Mouse (Mus musculus) intestine, embryonic 16.5 days (tissue): Measurements from ENCODE around the gene Nkain2. TPM values are rescaled to one million over a fixed set of nuclear protein-coding genes. Genes with fewer than 3 reads are reported as not detected.
A peak's percentile ranks its signal among the peaks of the same experiment; 100 is the strongest.
"Not testable (repeated sequence)": the region's sequence is repeated elsewhere in the genome, so short reads cannot be mapped to it uniquely, and the experiment has no call there.

Experiments
- ATAC-seq: fragments of 200-750 bp; cut with Nextera tagmentation; 2 replicates; pipeline ENCODE4 v1.8.0; 2017; ENCODE audit warnings: moderate TSS enrichment, moderate library complexity
- H3K27ac ChIP-seq: fragments of 300-500 bp; sonication (generic); 2 replicates; pipeline ENCODE4 v1.5.1; 2014; ENCODE audit warnings: mild to moderate bottlenecking, low read length
- H3K27me3 ChIP-seq: fragments of 300-500 bp; sonication (generic); replicated peaks from 2 replicates; pipeline ENCODE4 v1.6.1; 2014; ENCODE audit warnings: low read length, control low read depth, mixed read lengths; ENCODE audit not compliant: control insufficient read depth, insufficient read depth
- H3K36me3 ChIP-seq: fragments of 300-500 bp; sonication (generic); 2 replicates; pipeline ENCODE4 v1.6.1; 2014; ENCODE audit warnings: low read length, control low read depth; ENCODE audit not compliant: control insufficient read depth, insufficient read depth
- H3K4me1 ChIP-seq: fragments of 300-500 bp; sonication (generic); 2 replicates; pipeline ENCODE4 v1.6.1; 2014; ENCODE audit warnings: low read length, control low read depth, mixed read lengths; ENCODE audit not compliant: control insufficient read depth, insufficient read depth
- H3K4me2 ChIP-seq: fragments of 300-500 bp; sonication (generic); 2 replicates; pipeline ENCODE4 v1.6.1; 2014; ENCODE audit warnings: low read depth, low read length, control low read depth
- H3K4me3 ChIP-seq: fragments of 300-500 bp; sonication (generic); 2 replicates; pipeline ENCODE4 v1.5.1; 2014; ENCODE audit warnings: mild to moderate bottlenecking, low read length
- H3K9ac ChIP-seq: fragments of 300-500 bp; sonication (generic); 2 replicates; pipeline ENCODE4 v1.6.1; 2014; ENCODE audit warnings: low read depth, low read length
- H3K9me3 ChIP-seq: fragments of 300-500 bp; sonication (generic); 2 replicates; pipeline ENCODE4 v1.6.1; 2016; ENCODE audit warnings: low read length, control low read depth; ENCODE audit not compliant: control insufficient read depth
- WGBS: fragments of 180-500 bp; shearing (Covaris S2); extraction: QIAGEN DNeasy Blood & Tissue Kit; methylation state at CpG from one replicate; pipeline ENCODE4 v1.1.7; 2014; 5-methylcytosine and 5-hydroxymethylcytosine counted together
- polyA plus RNA-seq: library from polyadenylated mRNA; unstranded; fragments of >200 nt; fragmentation: Nextera tagmentation; extraction: Ambion mirVana; gene quantifications from 2 replicates; pipeline ENCODE4 v1.2.1, GENCODE M21; 2015

Gene Nkain2
- polyA plus RNA-seq, 1 experiment from 2014 or later: 0.61 TPM

DNA sequence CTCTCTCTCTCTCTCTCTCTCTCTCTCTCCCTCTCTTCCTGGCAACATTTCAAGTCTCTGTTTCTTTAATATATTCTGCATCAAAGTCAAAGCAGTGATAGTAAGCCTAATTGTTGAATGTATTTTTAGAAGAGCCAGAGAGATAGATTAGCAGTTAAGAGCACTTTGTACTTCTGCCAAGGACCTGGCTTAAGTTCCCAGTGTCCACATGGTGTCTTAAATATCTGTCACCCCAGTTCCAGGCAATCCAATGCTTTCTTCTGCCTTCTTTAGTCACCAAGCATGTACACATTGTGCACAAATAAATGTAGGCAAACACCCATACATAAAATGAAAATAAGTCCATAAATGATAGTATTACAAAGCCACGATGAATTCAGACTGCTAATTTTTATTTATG lies 871.9 kb downstream of the Nkain2 start:
- no peaks in the 10 kb centered on the region for H3K36me3 ChIP-seq
- H3K4me2 ChIP-seq: no peak overlapping the region
- WGBS: 77% methylated on average over 1 of the region's 1 CpGs
- H3K4me3 ChIP-seq: no peak overlapping the region
- H3K27me3 ChIP-seq: no peaks in the 10 kb centered on the region
- no peak for ATAC-seq
- H3K9me3 ChIP-seq: no peaks in the 10 kb centered on the region
- H3K27ac ChIP-seq: no peak overlapping the region
- H3K4me1 ChIP-seq: no peaks in the 10 kb centered on the region
- no peak overlapping the region for H3K9ac ChIP-seq

DNA sequence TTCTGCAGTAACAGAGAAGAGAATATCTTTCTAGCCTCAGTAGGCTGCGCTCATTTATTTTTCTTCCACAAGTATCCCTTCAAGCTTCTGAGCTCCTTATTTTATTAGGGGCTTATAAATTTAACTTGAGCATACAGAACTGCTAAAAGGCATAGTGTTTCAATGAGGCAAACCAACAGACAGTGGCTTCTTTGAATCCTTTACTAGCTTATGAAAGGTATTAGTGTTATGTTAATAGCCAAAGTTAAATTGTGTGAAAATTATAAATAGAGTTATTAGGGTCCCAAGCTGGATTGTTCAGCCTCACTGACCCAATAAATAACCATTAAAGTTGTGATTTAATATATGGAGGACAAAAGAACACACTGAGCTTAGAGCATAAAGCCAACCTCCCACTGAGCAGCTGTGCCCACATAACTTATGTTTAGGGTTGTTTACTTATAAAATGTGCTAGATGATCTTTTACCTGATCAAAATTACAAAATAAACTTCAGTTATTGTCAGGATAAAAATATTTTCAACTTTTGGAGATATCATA lies 889.0 kb downstream of the Nkain2 start:
- Histone ChIP-seq H3K9me3 (no peaks in the 10 kb centered on the region), H3K27ac (no peak overlapping the region), H3K36me3 (no peaks in the 10 kb centered on the region), H3K4me1 (no peaks in the 10 kb centered on the region), H3K4me2 (no peak overlapping the region), H3K9ac (no peak overlapping the region), H3K27me3 (no peaks in the 10 kb centered on the region), H3K4me3 (no peak overlapping the region)
- ATAC-seq: no peak
- 81% methylated on average over 1 of the region's 1 CpGs for WGBS

GRCm38 (mm10) chr10:31993205-31993604 lies 897.1 kb downstream of the Nkain2 start:
- no peaks in the 10 kb centered on the region for H3K9me3 ChIP-seq
- no peak overlapping the region for H3K9ac ChIP-seq
- 79% methylated on average over 1 of the region's 1 CpGs for WGBS
- H3K4me1 ChIP-seq: no peaks in the 10 kb centered on the region
- no peak overlapping the region for H3K4me2 ChIP-seq
- H3K4me3 ChIP-seq: no peak overlapping the region
- no peaks in the 10 kb centered on the region for H3K36me3 ChIP-seq
- no peak overlapping the region for H3K27ac ChIP-seq
- H3K27me3 ChIP-seq: no peaks in the 10 kb centered on the region
- ATAC-seq: no peak

DNA sequence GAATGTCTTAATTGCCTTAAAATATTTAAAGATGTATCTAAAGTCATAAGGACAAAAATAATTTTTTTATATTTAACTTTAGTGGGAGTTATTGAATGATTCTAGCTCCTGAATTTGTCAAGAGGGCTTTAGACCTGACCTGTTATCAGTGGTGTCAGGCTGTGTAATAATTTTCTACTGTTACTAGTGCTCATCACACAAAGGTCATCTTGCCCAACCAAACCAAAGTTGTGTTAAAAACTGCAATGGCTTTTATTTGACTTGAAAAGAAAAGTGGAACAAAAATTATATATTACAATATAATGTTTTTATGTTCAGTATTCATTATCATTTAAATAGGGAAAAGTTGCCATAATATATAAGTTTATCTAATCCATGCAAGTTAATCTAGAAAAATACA lies 911.9 kb downstream of the Nkain2 start:
- Histone ChIP-seq H3K27me3 (no peaks in the 10 kb centered on the region), H3K9me3 (no peaks in the 10 kb centered on the region), H3K36me3 (no peaks in the 10 kb centered on the region), H3K4me1 (no peaks in the 10 kb centered on the region), H3K27ac (no peak overlapping the region), H3K9ac (no peak overlapping the region), H3K4me3 (no peak overlapping the region), H3K4me2 (no peak overlapping the region)
- no peak for ATAC-seq

DNA sequence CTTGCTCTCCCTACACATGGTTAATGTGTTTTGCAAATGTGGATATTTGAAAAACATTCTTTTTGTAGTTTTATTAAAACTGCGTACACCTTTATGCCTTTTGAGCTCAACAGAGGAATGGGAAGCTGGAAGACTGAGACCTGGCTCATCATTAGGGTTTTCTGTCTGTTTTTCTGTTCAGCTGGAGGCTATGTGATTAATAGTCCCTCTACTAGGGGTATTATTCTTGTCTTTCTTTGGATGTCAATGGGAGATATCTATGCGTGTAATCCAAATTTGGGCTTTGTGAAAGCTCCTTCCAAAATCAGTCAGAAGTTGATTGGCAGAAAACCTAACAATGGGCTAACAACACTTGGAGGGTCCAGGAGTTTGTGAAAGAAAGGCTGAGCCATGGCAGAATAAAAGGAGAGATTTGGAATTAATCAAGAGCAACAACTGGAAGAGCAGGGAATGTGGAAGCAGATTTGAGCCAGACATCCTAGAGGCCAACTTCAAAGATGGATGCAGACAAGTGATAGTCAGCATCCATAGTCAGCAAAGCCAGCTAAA lies 943.0 kb downstream of the Nkain2 start:
- Histone ChIP-seq H3K27me3 (no peaks in the 10 kb centered on the region), H3K4me1 (no peaks in the 10 kb centered on the region), H3K4me3 (no peak overlapping the region), H3K27ac (no peak overlapping the region), H3K36me3 (no peaks in the 10 kb centered on the region), H3K4me2 (no peak overlapping the region), H3K9ac (no peak overlapping the region), H3K9me3 (no peaks in the 10 kb centered on the region)
- WGBS: 83% methylated on average over 2 of the region's 2 CpGs
- ATAC-seq: no peak

GRCm38 (mm10) chr10:31931961-31932360 lies 958.3 kb downstream of the Nkain2 start:
- Histone ChIP-seq H3K4me1 (no peaks in the 10 kb centered on the region), H3K4me3 (no peak overlapping the region), H3K9ac (no peak overlapping the region), H3K27me3 (no peaks in the 10 kb centered on the region), H3K9me3 (no peaks in the 10 kb centered on the region), H3K4me2 (no peak overlapping the region), H3K36me3 (no peaks in the 10 kb centered on the region), H3K27ac (no peak overlapping the region)
- WGBS: 85% methylated on average over 2 of the region's 2 CpGs
- ATAC-seq: no peak

- no peak overlapping the region for H3K4me3 ChIP-seq
- H3K27ac ChIP-seq: no peak overlapping the region
- H3K36me3 ChIP-seq: no peaks in the 10 kb centered on the region
- no peak for ATAC-seq
- WGBS: 32% methylated on average over 5 of the region's 5 CpGs
- H3K9ac ChIP-seq: no peak overlapping the region
- no peaks in the 10 kb centered on the region for H3K4me1 ChIP-seq
- no peaks in the 10 kb centered on the region for H3K27me3 ChIP-seq
- no peaks in the 10 kb centered on the region for H3K9me3 ChIP-seq
- no peak overlapping the region for H3K4me2 ChIP-seq
Observed at GRCm38 (mm10) chr10:31927657-31928056, 962.6 kb downstream of the Nkain2 start.

DNA sequence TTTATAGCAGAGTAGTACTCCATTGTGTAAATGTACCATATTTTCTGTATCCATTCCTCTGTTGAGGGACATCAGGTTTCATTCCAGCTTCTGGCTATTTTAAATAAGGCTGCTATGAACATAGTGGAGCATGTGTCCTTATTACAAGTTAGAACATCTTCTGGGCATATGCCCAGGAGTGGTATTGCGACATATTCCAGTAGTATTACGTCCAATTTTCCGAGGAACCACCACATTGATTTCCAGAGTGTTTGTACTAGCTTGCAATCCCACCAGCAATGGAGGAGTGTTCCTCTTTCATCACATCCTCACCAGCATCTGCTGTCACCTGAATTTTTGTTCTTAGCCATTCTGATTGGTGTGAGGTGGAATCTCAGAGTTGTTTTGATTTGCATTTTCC lies 969.4 kb downstream of the Nkain2 start:
- not testable (repeated sequence) for H3K27ac ChIP-seq, ATAC-seq, H3K27me3 ChIP-seq, H3K9me3 ChIP-seq, H3K4me1 ChIP-seq, H3K9ac ChIP-seq, H3K4me2 ChIP-seq, H3K4me3 ChIP-seq, H3K36me3 ChIP-seq
- WGBS: 87% methylated on average over 3 of the region's 3 CpGs

GRCm38 (mm10) chr10:31907488-31907887 lies 982.8 kb downstream of the Nkain2 start:
- Histone ChIP-seq H3K36me3 (no peaks in the 10 kb centered on the region), H3K9me3 (no peaks in the 10 kb centered on the region), H3K9ac (no peak overlapping the region), H3K27me3 (no peaks in the 10 kb centered on the region), H3K4me3 (no peak overlapping the region), H3K4me1 (no peaks in the 10 kb centered on the region), H3K4me2 (no peak overlapping the region), H3K27ac (no peak overlapping the region)
- 73% methylated on average over 3 of the region's 3 CpGs for WGBS
- ATAC-seq: no peak

GRCm38 (mm10) chr10:31899501-31899900 lies 990.8 kb downstream of the Nkain2 start:
- Histone ChIP-seq H3K9me3 (no peaks in the 10 kb centered on the region), H3K36me3 (no peaks in the 10 kb centered on the region), H3K27me3 (no peaks in the 10 kb centered on the region), H3K9ac (no peak overlapping the region), H3K4me1 (no peaks in the 10 kb centered on the region; the same call in 1 of the 2 replicates), H3K4me3 (no peak overlapping the region), H3K4me2 (no peak overlapping the region), H3K27ac (no peak overlapping the region)
- ATAC-seq: peak; percentile 85
- 19% methylated on average over 2 of the region's 2 CpGs for WGBS
